Mouse (Mus musculus) gonadal fat pad, adult 2 months (tissue): ENCODE data around the gene Igfl3. TPM values are rescaled to one million over a fixed set of nuclear protein-coding genes. Genes with fewer than 3 reads are reported as not detected.

Source experiments
- DNase-seq: peaks from one replicate; pipeline ENCODE4 v3.0.0-alpha.2; 2012; ENCODE audit warnings: low read depth
- polyA plus RNA-seq: library from polyadenylated mRNA; depleted of rRNA; stranded (reverse); fragments of >200 nt; gene quantifications from 2 replicates; pipeline ENCODE4 v1.2.3, GENCODE M21; 2012; rRNA removed

Igfl3 gene
- polyA plus RNA-seq, result not detected in 2 replicates

GRCm38 (mm10) chr7:18176194-18176593 lies at the start of gene Igfl3:
Igfl3 (plus strand) TSS chr7:18176494.
- DNase-seq, result no peak

GRCm38 (mm10) chr7:18210938-18211337 lies 34.6 kb downstream of the Igfl3 start:
- DNase-seq, result no peak

- no peak for DNase-seq
These were observed 38.4 kb downstream of the Igfl3 start for GRCm38 (mm10) chr7:18214699-18215098.

Other genes with a start within 250 kb of the Igfl3 start
- gene Ceacam11, start 204.4 kb upstream of the Igfl3 start, polyA plus RNA-seq, result not detected in 2 replicates
- gene Ceacam13, start 166.6 kb upstream of the Igfl3 start, polyA plus RNA-seq, result not detected in 2 replicates
- gene Ceacam12, start 110.6 kb upstream of the Igfl3 start, polyA plus RNA-seq, result not detected in 2 replicates
- gene Mill1, start 68.9 kb downstream of the Igfl3 start, polyA plus RNA-seq, result 0.04 and 0.06 TPM in 2 replicates
- gene Psg18, start 178.5 kb downstream of the Igfl3 start, polyA plus RNA-seq, result not detected in 2 replicates